Mouse (Mus musculus) embryonic fibroblast, embryonic 13.5 days (primary cell): Measurements from ENCODE around the gene Thg1l. TPM values are rescaled to one million over a fixed set of nuclear protein-coding genes. Genes with fewer than 3 reads are reported as not detected.

Experiments used
- H3K27ac ChIP-seq: 2 replicates; pipeline ENCODE4 v1.5.1; 2012; ENCODE audit warnings: low read length, control low read depth, inconsistent platforms; ENCODE audit not compliant: insufficient read depth
- H3K4me1 ChIP-seq: 2 replicates; pipeline ENCODE4 v1.6.1; 2011; ENCODE audit warnings: low read length; ENCODE audit not compliant: control insufficient read depth, insufficient read depth
- H3K4me3 ChIP-seq: 2 replicates; pipeline ENCODE4 v1.5.1; 2011; ENCODE audit warnings: mild to moderate bottlenecking, control low read depth, low read length; ENCODE audit not compliant: insufficient read depth
- CTCF ChIP-seq: IDR thresholded peaks from 2 replicates; pipeline ENCODE4 v1.5.1; 2011; ENCODE audit warnings: mild to moderate bottlenecking, control low read depth, low read length, moderate library complexity, borderline replicate concordance; ENCODE audit not compliant: insufficient read depth
- POLR2A ChIP-seq: IDR thresholded peaks from 2 replicates; pipeline ENCODE4 v1.6.1; 2011; ENCODE audit warnings: low read depth, mild to moderate bottlenecking, control low read depth, low read length, moderate library complexity
- polyA plus RNA-seq: library from polyadenylated mRNA; stranded (reverse); fragments of >200 nt; gene quantifications from 2 replicates; pipeline ENCODE4 v1.2.4, GENCODE M21; 2011; ENCODE audit warnings: low read depth; ENCODE audit not compliant: missing spikeins, insufficient read length

The Thg1l gene
- polyA plus RNA-seq, 1 experiment: 16.9 TPM

- H3K4me3 ChIP-seq: no peak overlapping the region
- H3K4me1 ChIP-seq: no peaks in the 10 kb centered on the region
- TF ChIP-seq CTCF: no peak
- TF ChIP-seq POLR2A: no peak
- no peak overlapping the region for H3K27ac ChIP-seq
These were observed 47.2 kb downstream of the Thg1l start for GRCm38 (mm10) chr11:45908070-45908469.

DNA sequence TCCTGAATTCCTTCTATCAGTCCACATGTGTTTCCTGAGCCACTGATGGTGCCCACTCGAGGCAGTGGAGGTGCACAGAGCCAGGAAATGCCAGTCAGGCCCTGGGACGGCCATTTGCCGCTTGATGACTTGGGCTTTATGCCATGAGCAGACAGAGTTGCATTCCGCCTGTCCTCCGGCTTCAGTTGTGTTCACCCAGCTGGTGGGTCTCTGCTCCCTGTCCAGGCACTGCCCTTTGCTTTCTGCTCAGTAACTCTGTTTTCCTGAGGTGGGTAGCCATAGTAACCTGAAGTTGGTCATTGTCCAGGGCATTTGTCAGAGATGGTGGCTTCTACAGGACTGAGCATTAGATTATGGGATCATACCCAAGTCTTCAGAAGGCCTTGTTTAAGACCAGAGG is 48.0 kb downstream of the Thg1l start:
- Histone ChIP-seq H3K4me3 (no peak overlapping the region), H3K4me1 (no peaks in the 10 kb centered on the region), H3K27ac (no peak overlapping the region)
- TF ChIP-seq CTCF: no peak
- TF ChIP-seq POLR2A: no peak

- Histone ChIP-seq H3K27ac (no peak overlapping the region), H3K4me1 (no peaks in the 10 kb centered on the region), H3K4me3 (no peak overlapping the region)
- TF ChIP-seq CTCF (no peak), POLR2A (no peak)
These were observed 49.0 kb downstream of the Thg1l start for GRCm38 (mm10) chr11:45906109-45906786.

GRCm38 (mm10) chr11:45900233-45901015 is 54.9 kb downstream of the Thg1l start:
- H3K4me3 ChIP-seq: no peak overlapping the region
- TF ChIP-seq CTCF (no peak), POLR2A (no peak)
- no peaks in the 10 kb centered on the region for H3K4me1 ChIP-seq
- H3K27ac ChIP-seq: no peak overlapping the region

- Histone ChIP-seq H3K4me3 (no peak overlapping the region), H3K27ac (peak overlapping the region; percentile 69; the same call in 1 of the 2 replicates), H3K4me1 (no peaks in the 10 kb centered on the region)
- TF ChIP-seq POLR2A (no peak), CTCF (no peak)
These were observed 57.9 kb downstream of the Thg1l start for GRCm38 (mm10) chr11:45897392-45897791.

Other genes starting within 250 kb of the Thg1l start
- gene Clint1, start 103.4 kb downstream of the Thg1l start, polyA plus RNA-seq: 106 and 109 TPM in 2 replicates
- 6.8 and 7.9 TPM in 2 replicates for gene Lsm11, start 10.6 kb downstream of the Thg1l start, polyA plus RNA-seq
- gene Sox30, start 24.8 kb upstream of the Thg1l start, polyA plus RNA-seq: not detected in 2 replicates
- 3.0 and 15.8 TPM in 2 replicates for gene Gm12166, start 96.8 kb upstream of the Thg1l start, polyA plus RNA-seq
- gene Adam19, start 100.5 kb upstream of the Thg1l start, polyA plus RNA-seq: 91.6 and 111 TPM in 2 replicates
- 8.6 and 15.5 TPM in 2 replicates for gene Nipal4, start 211.0 kb upstream of the Thg1l start, polyA plus RNA-seq